ENCODE assay signal across 9 mouse cellular contexts in genomic region chr4:123667260-123667867, GRCm38 (mm10). TPM values are rescaled to one million over a fixed set of nuclear protein-coding genes. Genes with fewer than 3 reads are reported as not detected.
DNase-seq lines count a peak whose midpoint lies in the region; ATAC-seq and TF ChIP-seq lines count a peak whose summit lies in the region.
"Had no signal": no experiment of that assay in that cellular context is flagged by ENCODE, and none has a peak within 500 bp of the region (broad histone marks: within the 10 kb centered on the region; RNA-seq: fewer than 3 reads in every experiment).

No protein-coding gene starts in this region.

- no peaks in the 10 kb centered on the region for H3K9me3 ChIP-seq in limb, embryonic 12.5 days
- no peaks in the 10 kb centered on the region for H3K9me3 ChIP-seq in midbrain, postnatal 0 days (ENCODE audit: low read length)

- no peak for ATAC-seq in limb, embryonic 12.5 days (ENCODE audit: insufficient number of reproducible peaks, insufficient read depth, low FRiP score, low TSS enrichment, low read depth)
- no peak for ATAC-seq in midbrain, postnatal 0 days (ENCODE audit: low FRiP score)

- H3K27ac ChIP-seq in limb, embryonic 12.5 days, result 0 out of 2 replicates have a peak overlapping the region, but pooled peaks have one; percentile 13
- H3K27ac ChIP-seq in midbrain, postnatal 0 days (ENCODE audit: low read depth, low read length), result peak overlapping the region; percentile 62

- H3K4me2 ChIP-seq in limb, embryonic 12.5 days, result no peak overlapping the region
- H3K4me2 ChIP-seq in midbrain, postnatal 0 days (ENCODE audit: low read depth, low read length, poor library complexity, severe bottlenecking), result no peak overlapping the region

- no peaks in the 10 kb centered on the region for H3K27me3 ChIP-seq in limb, embryonic 12.5 days
- no peaks in the 10 kb centered on the region for H3K27me3 ChIP-seq in midbrain, postnatal 0 days (ENCODE audit: insufficient read depth, low read length)

- H3K9ac ChIP-seq in limb, embryonic 12.5 days (replicated peaks), result no peak overlapping the region
- H3K9ac ChIP-seq in midbrain, postnatal 0 days (replicated peaks; ENCODE audit: low read length, poor library complexity, severe bottlenecking), result no peak overlapping the region

- peak; percentile 99 for TF ChIP-seq CTCF in midbrain, postnatal 0 days (IDR thresholded peaks at IDR 0.05)

- H3K4me1 ChIP-seq in limb, embryonic 12.5 days (replicated peaks), result peaks cover 36% of the 10 kb centered on the region
- H3K4me1 ChIP-seq in midbrain, postnatal 0 days (ENCODE audit: insufficient read depth, low read length), result peaks cover 22% of the 10 kb centered on the region

- peak; percentile 43 for DNase-seq in 3134 (ENCODE audit: extremely low read depth, insufficient read length, low spot score)
- DNase-seq in adrenal gland, adult 18-20 months (ENCODE audit: low spot score in 2 of 2), result peak; percentile 83 to 85
- DNase-seq in embryo, embryonic 10.5 days (ENCODE audit: low spot score), result peak; percentile 95
- DNase-seq in gastrocnemius, postnatal 25 days, result peak; percentile 53
- DNase-seq in kidney, adult 8-10 months, result peak; percentile 70 to 89
- peak; percentile 93 for DNase-seq in midbrain, postnatal 0 days (ENCODE audit: low spot score)
- peak; percentile 42 to 57 for DNase-seq in spleen, postnatal 36 days (ENCODE audit: low spot score in 2 of 2)

- no peak overlapping the region for H3K4me3 ChIP-seq in limb, embryonic 12.5 days (replicated peaks)
- no peak overlapping the region for H3K4me3 ChIP-seq in midbrain, postnatal 0 days (ENCODE audit: low read depth, low read length)
- H3K4me3 ChIP-seq: erythroblast, embryonic 14.5 days had no signal

- 57% methylated on average over 1 of the region's 1 CpGs for WGBS in limb, embryonic 12.5 days
- 8% methylated on average over 1 of the region's 1 CpGs for whole genome bisulfite sequencing in midbrain, postnatal 0 days

- no peaks in the 10 kb centered on the region for H3K36me3 ChIP-seq in limb, embryonic 12.5 days
- peaks cover 9% of the 10 kb centered on the region; the same call in 1 of the 2 replicates for H3K36me3 ChIP-seq in midbrain, postnatal 0 days (ENCODE audit: insufficient read depth, low read length)

RNA-seq across cellular contexts. Expression of gene Macf1, which starts 16.8 kb away (rescaled TPM):
- total RNA-seq in adrenal gland, adult 18-20 months (2021), result 100 to 1,000 TPM; 108 to 123 TPM
- 10 to 100 TPM; 55.6 to 75.8 TPM for total RNA-seq in gastrocnemius, postnatal 25 days (2021)
- polyA plus RNA-seq in limb, embryonic 12.5 days (2016; fragmentation: Nextera tagmentation; extraction: Ambion mirVana), result 61.5 and 62.1 TPM in 2 replicates
- 338 and 390 TPM in 2 replicates for total RNA-seq in midbrain, postnatal 0 days (2014; rRNA removed)
- 59.7 and 73.3 TPM in 2 replicates for polyA plus RNA-seq in midbrain, postnatal 0 days (2015; fragmentation: Nextera tagmentation; extraction: Ambion mirVana)

RNA-seq across cellular contexts. Expression of gene Ndufs5, which starts 50.6 kb away (rescaled TPM):
- 100 to 1,000 TPM; 244 to 304 TPM for total RNA-seq in adrenal gland, adult 18-20 months (2021)
- 100 to 1,000 TPM; 261 to 271 TPM for total RNA-seq in gastrocnemius, postnatal 25 days (2021)
- polyA plus RNA-seq in limb, embryonic 12.5 days (2016; fragmentation: Nextera tagmentation; extraction: Ambion mirVana), result 337 and 345 TPM in 2 replicates
- total RNA-seq in midbrain, postnatal 0 days (2014; rRNA removed), result 141 and 145 TPM in 2 replicates
- 588 and 616 TPM in 2 replicates for polyA plus RNA-seq in midbrain, postnatal 0 days (2015; fragmentation: Nextera tagmentation; extraction: Ambion mirVana)

Comparison
In these comparisons a context has a peak if more than half of its experiments do, and no peak if none do; other contexts are left out.
1. DNase-seq: peak in every context shown above with its lines; median percentile 95 in embryo, embryonic 10.5 days; 93 in midbrain, postnatal 0 days; 84 in adrenal gland, adult 18-20 months; 80 in kidney, adult 8-10 months; 53 in gastrocnemius, postnatal 25 days; 50 in spleen, postnatal 36 days; 43 in 3134.